Mouse (Mus musculus) spleen, adult 2 months (tissue): Measurements from ENCODE around the gene Gadd45a. TPM values are rescaled to one million over a fixed set of nuclear protein-coding genes. Genes with fewer than 3 reads are reported as not detected.

Source experiments
- DNase-seq, 2 experiments: peaks; one replicate each; pipeline versions ENCODE4 v3.0.0 to v3.0.0-alpha.2; 2012 to 2021; ENCODE audit warnings: low spot score in 2 of 2, low read depth in 1 of 2
- H3K27ac ChIP-seq: fragments of 200-500 bp; 2 replicates; pipeline ENCODE4 v1.5.1; 2012; ENCODE audit warnings: low read length, inconsistent platforms; ENCODE audit not compliant: insufficient read depth
- H3K27me3 ChIP-seq: fragments of 200-500 bp; 2 replicates; pipeline ENCODE4 v1.6.1; 2012; ENCODE audit warnings: mild to moderate bottlenecking, moderate library complexity, low read length, inconsistent platforms; ENCODE audit not compliant: control insufficient read depth, insufficient read depth
- H3K36me3 ChIP-seq: fragments of 200-500 bp; 2 replicates; pipeline ENCODE4 v1.6.1; 2012; ENCODE audit warnings: mild to moderate bottlenecking, low read length, inconsistent platforms; ENCODE audit not compliant: control insufficient read depth, insufficient read depth
- H3K4me1 ChIP-seq: fragments of 200-500 bp; 2 replicates; pipeline ENCODE4 v1.6.1; 2011; ENCODE audit warnings: inconsistent platforms; ENCODE audit not compliant: control insufficient read depth, insufficient read depth, insufficient read length
- H3K4me3 ChIP-seq: fragments of 200-500 bp; 2 replicates; pipeline ENCODE4 v1.5.1; 2011; ENCODE audit warnings: mild to moderate bottlenecking, inconsistent platforms; ENCODE audit not compliant: insufficient read depth, insufficient read length; ENCODE audit errors: extremely low read depth
- CTCF ChIP-seq: fragments of 200-500 bp; IDR thresholded peaks from 2 replicates; pipeline ENCODE4 v1.5.1; 2011; ENCODE audit warnings: mild to moderate bottlenecking, inconsistent platforms; ENCODE audit not compliant: insufficient read depth, insufficient read length, insufficient replicate concordance; ENCODE audit errors: extremely low read depth
- POLR2A ChIP-seq: fragments of 200-500 bp; IDR thresholded peaks from 2 replicates; pipeline ENCODE4 v1.6.1; 2011; ENCODE audit warnings: low read depth, low read length, inconsistent platforms
- WGBS: fragments of 180-500 bp; shearing (Covaris S2); methylation state at CpG from one replicate; pipeline ENCODE4 v1.1.7; 2018; 5-methylcytosine and 5-hydroxymethylcytosine counted together
- polyA plus RNA-seq: library from polyadenylated mRNA; depleted of rRNA; stranded (reverse); fragments of >200 nt; gene quantifications from 2 replicates; pipeline ENCODE4 v1.2.3, GENCODE M21; 2012

Gene Gadd45a
- polyA plus RNA-seq, 1 experiment = 56.9 TPM

GRCm38 (mm10) chr6:67076348-67076747 is 39.1 kb upstream of the Gadd45a start:
- 71% methylated on average over 1 of the region's 1 CpGs for WGBS
- no peak for DNase-seq
- no peaks in the 10 kb centered on the region for H3K36me3 ChIP-seq
- no peak overlapping the region for H3K4me3 ChIP-seq
- H3K27ac ChIP-seq = no peak overlapping the region
- peaks cover 6% of the 10 kb centered on the region; the same call in 1 of the 2 replicates for H3K4me1 ChIP-seq
- no peak for TF ChIP-seq POLR2A
- TF ChIP-seq CTCF = no peak
- H3K27me3 ChIP-seq = no peaks in the 10 kb centered on the region

GRCm38 (mm10) chr6:67074868-67075267 is 37.6 kb upstream of the Gadd45a start:
- Histone ChIP-seq H3K36me3 (no peaks in the 10 kb centered on the region), H3K4me3 (no peak overlapping the region), H3K27me3 (no peaks in the 10 kb centered on the region), H3K27ac (no peak overlapping the region), H3K4me1 (peaks cover 9% of the 10 kb centered on the region)
- no peak for DNase-seq
- TF ChIP-seq POLR2A = no peak
- no peak for TF ChIP-seq CTCF

DNA sequence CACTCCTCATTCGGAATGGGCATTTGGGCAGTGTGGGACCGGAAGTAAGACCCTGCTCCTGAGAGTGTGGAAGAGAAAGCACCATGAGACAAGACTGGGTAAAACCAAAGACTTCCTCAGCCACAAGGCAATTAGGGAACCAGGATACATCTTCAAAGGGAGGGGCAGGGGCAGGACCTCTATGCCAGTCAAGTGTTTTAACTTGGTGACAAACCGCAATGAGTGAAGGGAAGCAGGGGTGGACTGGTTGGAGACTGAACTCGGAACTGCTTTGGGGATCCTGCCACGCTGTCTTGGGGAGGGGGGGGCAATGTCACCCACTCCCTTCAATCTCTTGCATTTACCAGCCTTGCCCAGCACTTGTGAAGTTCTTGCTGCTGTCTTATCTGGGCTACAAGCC is 36.7 kb upstream of the Gadd45a start:
- Histone ChIP-seq H3K4me1 (peaks cover 14% of the 10 kb centered on the region), H3K27ac (no peak overlapping the region), H3K4me3 (no peak overlapping the region), H3K36me3 (no peaks in the 10 kb centered on the region), H3K27me3 (no peaks in the 10 kb centered on the region)
- TF ChIP-seq POLR2A (no peak), CTCF (no peak)
- no peak for DNase-seq
- WGBS = 37% methylated on average over 5 of the region's 5 CpGs

GRCm38 (mm10) chr6:67073446-67073845 is 36.2 kb upstream of the Gadd45a start:
- peaks cover 14% of the 10 kb centered on the region for H3K4me1 ChIP-seq
- H3K27ac ChIP-seq = no peak overlapping the region
- WGBS = 89% methylated on average over 4 of the region's 4 CpGs
- H3K36me3 ChIP-seq = no peaks in the 10 kb centered on the region
- DNase-seq = no peak
- no peak overlapping the region for H3K4me3 ChIP-seq
- no peak for TF ChIP-seq POLR2A
- no peak for TF ChIP-seq CTCF
- H3K27me3 ChIP-seq = no peaks in the 10 kb centered on the region

- H3K4me3 ChIP-seq = no peak overlapping the region
- H3K36me3 ChIP-seq = no peaks in the 10 kb centered on the region
- TF ChIP-seq CTCF (no peak), POLR2A (no peak)
- 100% methylated on average over 1 of the region's 1 CpGs for WGBS
- no peak for DNase-seq
- peaks cover 8% of the 10 kb centered on the region for H3K4me1 ChIP-seq
- no peak overlapping the region for H3K27ac ChIP-seq
- H3K27me3 ChIP-seq = no peaks in the 10 kb centered on the region
These were observed 34.4 kb upstream of the Gadd45a start for GRCm38 (mm10) chr6:67071615-67072014.

DNA sequence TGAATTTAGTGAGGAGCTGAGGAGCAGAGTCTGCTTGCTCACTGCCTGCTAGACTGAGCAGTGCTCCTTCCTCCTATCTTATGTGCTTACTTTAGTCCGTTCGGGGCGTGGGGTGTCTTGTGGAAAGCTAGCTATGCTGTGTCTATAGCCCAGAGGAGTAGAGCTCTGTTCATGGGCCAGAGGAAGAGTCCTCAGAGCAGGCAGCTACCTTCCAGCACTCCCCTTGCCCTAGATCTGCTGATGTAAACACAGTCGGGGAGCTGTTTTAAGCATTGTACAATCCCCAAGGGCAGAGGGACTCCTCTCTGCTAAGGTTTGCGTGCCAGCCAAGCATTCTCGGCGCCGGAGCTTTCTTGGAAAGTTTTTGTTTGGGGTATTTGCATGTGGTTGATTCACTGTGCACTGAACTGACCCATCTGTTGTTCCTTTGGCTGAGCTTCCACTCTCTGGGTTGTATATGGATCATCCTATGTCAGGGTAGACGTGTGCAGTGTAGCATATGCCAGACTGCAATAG is 32.6 kb upstream of the Gadd45a start:
- no peaks in the 10 kb centered on the region for H3K27me3 ChIP-seq
- H3K4me3 ChIP-seq = no peak overlapping the region
- TF ChIP-seq POLR2A (no peak), CTCF (no peak)
- H3K27ac ChIP-seq = no peak overlapping the region
- peaks cover 8% of the 10 kb centered on the region for H3K4me1 ChIP-seq
- WGBS = 44% methylated on average over 9 of the region's 9 CpGs
- no peaks in the 10 kb centered on the region for H3K36me3 ChIP-seq
- DNase-seq = no peak

- Histone ChIP-seq H3K27me3 (no peaks in the 10 kb centered on the region), H3K36me3 (no peaks in the 10 kb centered on the region), H3K4me3 (no peak overlapping the region), H3K27ac (no peak overlapping the region), H3K4me1 (peaks cover 8% of the 10 kb centered on the region)
- no peak for DNase-seq
- WGBS = 30% methylated on average over 8 of the region's 8 CpGs
- no peak for TF ChIP-seq POLR2A
- no peak for TF ChIP-seq CTCF
These were observed 32.0 kb upstream of the Gadd45a start for GRCm38 (mm10) chr6:67069219-67069762.

DNA sequence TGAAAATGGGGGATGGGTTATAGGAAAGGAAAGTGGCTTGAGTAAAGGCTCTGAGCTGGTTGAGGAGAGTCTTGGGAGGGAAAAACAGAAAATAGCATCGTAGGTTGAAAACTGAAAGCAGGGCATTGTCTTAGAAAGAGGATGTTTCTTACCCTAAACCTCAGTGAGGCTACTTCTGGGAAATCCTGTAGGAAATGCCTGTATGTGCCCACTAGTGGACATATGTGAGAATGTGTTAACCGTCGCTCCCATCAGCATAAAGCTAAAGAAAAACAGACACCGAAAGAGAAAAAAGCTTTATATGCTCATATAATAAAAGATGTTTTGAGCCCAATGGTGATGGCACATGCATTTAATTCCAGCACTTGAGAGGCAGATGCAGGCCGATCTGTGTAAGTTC is 22.8 kb upstream of the Gadd45a start:
- WGBS = 69% methylated on average over 5 of the region's 5 CpGs
- no peak overlapping the region for H3K27ac ChIP-seq
- H3K27me3 ChIP-seq = no peaks in the 10 kb centered on the region
- TF ChIP-seq CTCF = no peak
- TF ChIP-seq POLR2A = no peak
- H3K4me1 ChIP-seq = peaks cover 8% of the 10 kb centered on the region; the same call in 1 of the 2 replicates
- H3K36me3 ChIP-seq = no peaks in the 10 kb centered on the region
- no peak for DNase-seq
- no peak overlapping the region for H3K4me3 ChIP-seq
